Mouse (Mus musculus) stomach, postnatal 0 days (tissue): ENCODE measurements around the gene Mgp. TPM values are rescaled to one million over a fixed set of nuclear protein-coding genes. Genes with fewer than 3 reads are reported as not detected.

Experiments
- ATAC-seq: fragments of 200-750 bp; cut with Nextera tagmentation; 2 replicates; pipeline ENCODE4 v1.8.0; 2017; ENCODE audit not compliant: low FRiP score, low TSS enrichment
- DNase-seq: peaks from one replicate; pipeline ENCODE4 v3.0.0-alpha.2; 2016; ENCODE audit warnings: low spot score
- H3K27ac ChIP-seq: fragments of 300-500 bp; sonication (generic); replicated peaks from 2 replicates; pipeline ENCODE4 v1.5.1; 2014; ENCODE audit warnings: mild to moderate bottlenecking, control low read depth
- H3K27me3 ChIP-seq: fragments of 300-500 bp; sonication (generic); 2 replicates; pipeline ENCODE4 v1.6.1; 2014; ENCODE audit warnings: low read length; ENCODE audit not compliant: control insufficient read depth, insufficient read depth
- H3K36me3 ChIP-seq: fragments of 300-500 bp; sonication (generic); 2 replicates; pipeline ENCODE4 v1.6.1; 2014; ENCODE audit warnings: low read length, mixed read lengths; ENCODE audit not compliant: control insufficient read depth, insufficient read depth
- H3K4me1 ChIP-seq: fragments of 300-500 bp; sonication (generic); replicated peaks from 2 replicates; pipeline ENCODE4 v1.6.1; 2014; ENCODE audit warnings: antibody characterized with exemption; ENCODE audit not compliant: control insufficient read depth, insufficient read depth
- H3K4me2 ChIP-seq: fragments of 300-500 bp; sonication (generic); replicated peaks from 2 replicates; pipeline ENCODE4 v1.6.1; 2014; ENCODE audit warnings: low read depth, mild to moderate bottlenecking, control low read depth, moderate library complexity
- H3K4me3 ChIP-seq: fragments of 300-500 bp; sonication (generic); 2 replicates; pipeline ENCODE4 v1.5.1; 2014; ENCODE audit warnings: low read depth, low read length, control low read depth
- H3K9ac ChIP-seq: fragments of 300-500 bp; sonication (generic); 2 replicates; pipeline ENCODE4 v1.6.1; 2014; ENCODE audit warnings: mild to moderate bottlenecking, low read length, control low read depth, mixed read lengths
- H3K9me3 ChIP-seq: fragments of 300-500 bp; sonication (generic); 2 replicates; pipeline ENCODE4 v1.6.1; 2016; ENCODE audit warnings: low read length; ENCODE audit not compliant: control insufficient read depth
- CTCF ChIP-seq: IDR thresholded peaks from 2 replicates; pipeline ENCODE4 v1.5.1; 2016; ENCODE audit warnings: antibody characterized with exemption, low read depth, mild to moderate bottlenecking, moderate library complexity
- EP300 ChIP-seq: optimal IDR thresholded peaks from 2 replicates; pipeline ENCODE3; 2016; ENCODE audit warnings: antibody characterized with exemption
- WGBS: fragments of 180-500 bp; shearing (Covaris S2); extraction: QIAGEN DNeasy Blood & Tissue Kit; methylation state at CpG from one replicate; pipeline ENCODE4 v1.1.7; 2014; 5-methylcytosine and 5-hydroxymethylcytosine counted together
- polyA plus RNA-seq: library from polyadenylated mRNA; unstranded; fragments of >200 nt; fragmentation: Nextera tagmentation; extraction: Ambion mirVana; gene quantifications from 2 replicates; pipeline ENCODE4 v1.2.1, GENCODE M21; 2015

The Mgp gene
- polyA plus RNA-seq, 1 experiment from 2014 or later, result 473 TPM

GRCm38 (mm10) chr6:136912751-136913265 lies 37.2 kb upstream of the Mgp start:
- H3K9me3 ChIP-seq, result no peaks in the 10 kb centered on the region
- H3K4me1 ChIP-seq, result 0 out of 2 replicates have a peak, but pooled peaks cover 6% of the 10 kb centered on the region
- no peaks in the 10 kb centered on the region for H3K27me3 ChIP-seq
- H3K4me3 ChIP-seq, result no peak overlapping the region
- no peak for ATAC-seq
- DNase-seq, result no peak
- TF ChIP-seq CTCF (no peak), EP300 (no peak)
- H3K9ac ChIP-seq, result no peak overlapping the region
- no peaks in the 10 kb centered on the region for H3K36me3 ChIP-seq
- WGBS, result 57% methylated on average over 1 of the region's 2 CpGs
- no peak overlapping the region for H3K4me2 ChIP-seq
- H3K27ac ChIP-seq, result peak overlapping the region; percentile 67

GRCm38 (mm10) chr6:136910247-136910890 lies 34.7 kb upstream of the Mgp start:
- no peak for ATAC-seq
- Histone ChIP-seq H3K9me3 (no peaks in the 10 kb centered on the region), H3K36me3 (no peaks in the 10 kb centered on the region), H3K27ac (peak overlapping the region; percentile 70), H3K27me3 (no peaks in the 10 kb centered on the region), H3K4me2 (no peak overlapping the region), H3K4me1 (peaks cover 11% of the 10 kb centered on the region; the same call in 1 of the 2 replicates), H3K9ac (no peak overlapping the region), H3K4me3 (no peak overlapping the region)
- TF ChIP-seq CTCF (no peak), EP300 (no peak)
- no peak for DNase-seq
- 51% methylated on average over 9 of the region's 9 CpGs for WGBS

- Histone ChIP-seq H3K4me3 (no peak overlapping the region), H3K27ac (peak overlapping the region; percentile 69), H3K4me2 (no peak overlapping the region), H3K9me3 (no peaks in the 10 kb centered on the region), H3K4me1 (peaks cover 11% of the 10 kb centered on the region; the same call in 1 of the 2 replicates), H3K9ac (no peak overlapping the region), H3K36me3 (no peaks in the 10 kb centered on the region), H3K27me3 (no peaks in the 10 kb centered on the region)
- ATAC-seq (peak; percentile 55), DNase-seq (no peak)
- no peak for TF ChIP-seq EP300
- WGBS, result 49% methylated on average over 10 of the region's 10 CpGs
Measured at GRCm38 (mm10) chr6:136906937-136907293, 31.3 kb upstream of the Mgp start.

- peak; percentile 75 for ATAC-seq
- H3K36me3 ChIP-seq, result no peaks in the 10 kb centered on the region
Measured at GRCm38 (mm10) chr6:136906283-136906936, 30.8 kb upstream of the Mgp start.

GRCm38 (mm10) chr6:136903885-136904470 lies 28.4 kb upstream of the Mgp start:
- peaks cover 5% of the 10 kb centered on the region; the same call in 1 of the 2 replicates for H3K4me1 ChIP-seq
- no peak overlapping the region for H3K4me3 ChIP-seq
- no peaks in the 10 kb centered on the region for H3K36me3 ChIP-seq
- no peak overlapping the region for H3K4me2 ChIP-seq
- H3K27ac ChIP-seq, result no peak overlapping the region
- TF ChIP-seq EP300 (no peak), CTCF (no peak)
- WGBS, result 65% methylated on average over 8 of the region's 8 CpGs
- DNase-seq (no peak), ATAC-seq (no peak)
- H3K27me3 ChIP-seq, result no peaks in the 10 kb centered on the region
- no peaks in the 10 kb centered on the region; the same call in 1 of the 2 replicates for H3K9me3 ChIP-seq
- H3K9ac ChIP-seq, result no peak overlapping the region

More at GRCm38 (mm10) chr6:136906283-136906936, 30.8 kb upstream of the Mgp start:
- Histone ChIP-seq H3K27me3 (no peaks in the 10 kb centered on the region), H3K4me2 (no peak overlapping the region), H3K4me1 (peaks cover 11% of the 10 kb centered on the region; the same call in 1 of the 2 replicates), H3K27ac (peak overlapping the region; percentile 73), H3K9me3 (no peaks in the 10 kb centered on the region), H3K4me3 (no peak overlapping the region), H3K9ac (no peak overlapping the region)
- TF ChIP-seq EP300 (no peak), CTCF (no peak)
- WGBS, result 53% methylated on average over 19 of the region's 19 CpGs
- DNase-seq, result no peak
